Mouse (Mus musculus) erythroblast, embryonic 14.5 days (primary cell): ENCODE data around the gene Dnah8.

ENCODE experiments used
- GATA1 ChIP-seq: IDR thresholded peaks from 2 replicates; pipeline ENCODE4 v1.6.1; 2012; ENCODE audit warnings: low read length, inconsistent platforms, mixed read lengths
- TAL1 ChIP-seq: IDR thresholded peaks from 3 replicates; pipeline ENCODE4 v1.6.1; 2012; ENCODE audit warnings: low read length, inconsistent platforms, mixed read lengths

DNA sequence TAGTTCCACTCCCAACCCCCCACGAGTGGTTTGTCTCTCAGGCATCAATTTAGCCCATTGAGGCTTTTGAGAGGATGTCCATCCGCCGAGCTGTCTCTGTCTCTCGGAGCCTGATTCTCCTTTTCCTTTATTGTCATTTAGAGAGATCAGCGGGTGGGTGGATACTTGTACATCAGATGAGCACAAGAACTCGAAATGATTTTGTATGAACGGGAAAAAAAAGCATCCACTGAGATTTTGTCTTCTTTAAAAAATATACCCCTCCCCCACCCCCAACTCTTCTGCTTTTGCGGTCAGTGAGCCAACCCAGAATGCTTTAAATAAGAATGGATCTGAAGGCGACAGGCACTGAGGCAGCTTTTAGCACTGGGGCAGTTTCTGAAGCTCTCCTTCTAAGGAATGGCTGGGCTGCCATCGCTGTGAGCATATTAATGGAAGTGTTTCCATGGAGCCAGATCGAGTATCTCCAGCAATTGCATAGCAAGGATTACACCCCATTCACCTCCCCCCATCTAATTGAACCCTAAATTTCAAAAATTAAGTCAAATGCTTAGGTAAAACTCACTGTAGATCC is 201.7 kb downstream of the Dnah8 start:
- TF ChIP-seq TAL1 (no peak), GATA1 (no peak)
